In the genomic region with DNA sequence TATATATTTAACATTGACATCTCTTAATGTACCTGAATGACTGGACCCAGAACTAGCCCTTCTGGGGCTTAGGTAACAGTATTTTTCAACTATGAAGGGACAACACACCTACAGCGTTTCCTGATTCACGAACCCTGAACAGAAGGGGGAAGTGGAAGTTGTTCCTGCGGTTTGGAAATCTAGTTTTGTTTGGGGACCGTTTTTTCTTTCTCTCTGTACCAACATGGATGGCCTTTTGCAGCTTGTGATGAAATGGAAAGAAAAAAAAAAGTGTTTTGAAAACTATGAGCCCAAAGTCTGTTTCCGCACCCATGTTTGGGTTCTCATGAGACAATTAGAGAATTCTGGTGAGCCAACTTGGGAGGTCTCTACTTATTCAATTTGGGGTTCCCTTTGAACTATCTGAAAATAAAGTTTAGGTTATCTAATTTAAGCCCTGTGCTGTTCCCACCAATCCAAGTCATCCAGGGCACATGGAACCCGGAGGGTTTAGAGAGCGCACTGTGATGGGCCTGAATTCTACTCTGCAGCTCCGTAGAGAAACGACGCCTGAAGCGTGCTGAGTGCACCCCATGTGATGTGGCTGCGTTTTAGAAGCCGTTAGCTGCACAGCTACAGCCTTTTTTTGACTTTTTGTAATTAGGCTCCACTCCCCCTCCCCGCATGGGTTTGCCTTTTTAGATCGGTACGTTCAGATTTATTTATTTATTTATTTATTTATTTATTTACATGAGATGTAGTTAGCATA, we compare ENCODE assay signal across 30 mouse cellular contexts.
DNase-seq lines count a peak whose midpoint lies in the region; ATAC-seq and TF ChIP-seq lines count a peak whose summit lies in the region.
"Had no signal": no experiment of that assay in that cellular context is flagged by ENCODE, and none has a peak within 500 bp of the region (broad histone marks: within the 10 kb centered on the region; RNA-seq: fewer than 3 reads in every experiment).

No protein-coding gene starts in this region.

- TF ChIP-seq POLR2A in liver, adult 2 months (IDR thresholded peaks at IDR 0.05; ENCODE audit: extremely low read depth, insufficient read depth, low read length), result no peak

- no peaks in the 10 kb centered on the region for H3K36me3 ChIP-seq in forebrain, embryonic 15.5 days
- H3K36me3 ChIP-seq in forebrain, embryonic 13.5 days (ENCODE audit: poor library complexity, severe bottlenecking), result no peaks in the 10 kb centered on the region
- H3K36me3 ChIP-seq in liver, adult 2 months (ENCODE audit: control insufficient read depth, insufficient read depth, low read length), result no peaks in the 10 kb centered on the region
- H3K36me3 ChIP-seq: forebrain, embryonic 12.5 days; heart, embryonic 10.5 days; heart, embryonic 15.5 days; hindbrain, embryonic 12.5 days; intestine, embryonic 15.5 days; midbrain, embryonic 13.5 days; stomach, embryonic 15.5 days had no signal

- TF ChIP-seq CTCF in liver, adult 2 months (IDR thresholded peaks at IDR 0.05; ENCODE audit: low read depth, low read length), result no peak

- 70% methylated on average over 16 of the region's 16 CpGs for WGBS in forebrain, embryonic 15.5 days
- WGBS in forebrain, embryonic 13.5 days, result 79% methylated on average over 16 of the region's 16 CpGs
- WGBS in liver, adult 2 months, result 79% methylated on average over 16 of the region's 16 CpGs

- H3K4me1 ChIP-seq in forebrain, embryonic 15.5 days, result no peaks in the 10 kb centered on the region
- 0 out of 2 replicates have a peak, but pooled peaks cover 4% of the 10 kb centered on the region for H3K4me1 ChIP-seq in forebrain, embryonic 13.5 days
- H3K4me1 ChIP-seq in liver, adult 2 months (ENCODE audit: control insufficient read depth, insufficient read depth, low read length), result no peaks in the 10 kb centered on the region
- H3K4me1 ChIP-seq: forebrain, embryonic 12.5 days; heart, embryonic 10.5 days; heart, embryonic 15.5 days; hindbrain, embryonic 12.5 days; intestine, embryonic 15.5 days; midbrain, embryonic 13.5 days; stomach, embryonic 15.5 days had no signal

- intact Hi-C loops in left cerebral cortex, postnatal 14 days (cut with DNase I), result no loop called here

- H3K9ac ChIP-seq in forebrain, embryonic 15.5 days (replicated peaks), result no peak overlapping the region
- H3K9ac ChIP-seq in forebrain, embryonic 13.5 days, result no peak overlapping the region
- no peak overlapping the region for H3K9ac ChIP-seq in liver, adult 2 months (ENCODE audit: low read depth, low read length)
- H3K9ac ChIP-seq: forebrain, embryonic 12.5 days; heart, embryonic 15.5 days; hindbrain, embryonic 12.5 days; intestine, embryonic 15.5 days; liver, embryonic 14.5 days; midbrain, embryonic 13.5 days; stomach, embryonic 15.5 days had no signal

- peak; percentile 53; the same call in 1 of the 2 replicates for ATAC-seq in forebrain, embryonic 15.5 days (replicated peaks)
- no peak; the same call in 1 of the 2 replicates for ATAC-seq in forebrain, embryonic 13.5 days
- peak; percentile 56 for ATAC-seq in common myeloid progenitor, adult 5-6 weeks (replicated peaks; ENCODE audit: low read depth, poor library complexity, severe bottlenecking)
- ATAC-seq in megakaryocyte progenitor cell, adult 5-6 weeks (replicated peaks; ENCODE audit: poor library complexity), result peak; percentile 83
- no peak for ATAC-seq in frontal cortex, adult (ENCODE audit: low TSS enrichment)
- ATAC-seq: Patski had no signal

- no peaks in the 10 kb centered on the region for H3K9me3 ChIP-seq in forebrain, embryonic 15.5 days
- H3K9me3 ChIP-seq in forebrain, embryonic 13.5 days (replicated peaks), result no peaks in the 10 kb centered on the region
- H3K9me3 ChIP-seq: heart, embryonic 10.5 days; heart, embryonic 15.5 days; hindbrain, embryonic 12.5 days; intestine, embryonic 15.5 days; midbrain, embryonic 13.5 days; stomach, embryonic 15.5 days had no signal

- H3K27ac ChIP-seq in forebrain, embryonic 15.5 days (replicated peaks), result no peak overlapping the region
- no peak overlapping the region for H3K27ac ChIP-seq in forebrain, embryonic 13.5 days
- no peak overlapping the region for H3K27ac ChIP-seq in liver, adult 2 months (replicated peaks; ENCODE audit: insufficient read depth, low read depth, low read length)
- H3K27ac ChIP-seq: forebrain, embryonic 12.5 days; heart, embryonic 10.5 days; heart, embryonic 15.5 days; hindbrain, embryonic 12.5 days; hindbrain, postnatal 0 days; intestine, embryonic 15.5 days; layer of hippocampus, adult 2 months; left cerebral cortex, adult 2 months; liver, embryonic 14.5 days; midbrain, embryonic 13.5 days; stomach, embryonic 15.5 days had no signal

- DNase-seq in liver, adult 2 months (ENCODE audit: extremely low read depth, low read depth, low spot score), result peak; percentile 6
- no peak for DNase-seq in liver
- DNase-seq in left cerebral cortex, postnatal 14 days (ENCODE audit: low spot score in 2 of 2), result no peak
- DNase-seq: adrenal gland, postnatal 14 days; cerebellum, adult 11-12 months; cerebellum, adult 9-11 months; gastrocnemius, postnatal 10 days; heart, adult 11 months; kidney, adult 8-10 months; lung, adult 2 months; lung, postnatal 14 days had no signal

- no peaks in the 10 kb centered on the region for H3K79me2 ChIP-seq in liver, adult 2 months (ENCODE audit: control insufficient read depth, insufficient read depth, low read length)

- H3K27me3 ChIP-seq in forebrain, embryonic 15.5 days, result peaks cover 20% of the 10 kb centered on the region; the same call in 1 of the 2 replicates
- H3K27me3 ChIP-seq in forebrain, embryonic 13.5 days, result peaks cover 37% of the 10 kb centered on the region
- no peaks in the 10 kb centered on the region; the same call in 1 of the 2 replicates for H3K27me3 ChIP-seq in liver, adult 2 months (ENCODE audit: control insufficient read depth, insufficient read depth, low read length)
- H3K27me3 ChIP-seq: heart, embryonic 15.5 days; hindbrain, embryonic 12.5 days; intestine, embryonic 15.5 days; megakaryocyte, embryonic 14.5 days; midbrain, embryonic 13.5 days; stomach, embryonic 15.5 days had no signal

- no peak overlapping the region for H3K4me3 ChIP-seq in forebrain, embryonic 15.5 days
- H3K4me3 ChIP-seq in forebrain, embryonic 13.5 days, result no peak overlapping the region
- no peak overlapping the region for H3K4me3 ChIP-seq in liver, adult 2 months (ENCODE audit: insufficient read depth, low read depth, low read length)
- H3K4me3 ChIP-seq: erythroblast, embryonic 14.5 days; forebrain, embryonic 12.5 days; heart, embryonic 10.5 days; heart, embryonic 15.5 days; hindbrain, embryonic 12.5 days; intestine, embryonic 15.5 days; layer of hippocampus, adult 2 months; left cerebral cortex, adult 2 months; midbrain, embryonic 13.5 days; stomach, embryonic 15.5 days had no signal

- no peak overlapping the region for H3K4me2 ChIP-seq in forebrain, embryonic 15.5 days (replicated peaks)
- H3K4me2 ChIP-seq in forebrain, embryonic 13.5 days, result no peak overlapping the region
- H3K4me2 ChIP-seq: forebrain, embryonic 12.5 days; heart, embryonic 15.5 days; hindbrain, embryonic 12.5 days; midbrain, embryonic 13.5 days; stomach, embryonic 15.5 days had no signal

Comparison
In these comparisons a context has a peak if more than half of its experiments do, and no peak if none do; other contexts are left out.
1. ATAC-seq: peak in forebrain, embryonic 15.5 days (single experiment), common myeloid progenitor, adult 5-6 weeks (single experiment) and megakaryocyte progenitor cell, adult 5-6 weeks (single experiment); none in forebrain, embryonic 13.5 days (single experiment) and frontal cortex, adult (single experiment).